Mouse (Mus musculus) testis, adult 2 months (tissue): ENCODE measurements around the gene Mxra7. TPM values are rescaled to one million over a fixed set of nuclear protein-coding genes. Genes with fewer than 3 reads are reported as not detected.

Source experiments
- H3K27ac ChIP-seq: fragments of 200-500 bp; 2 replicates; pipeline ENCODE4 v1.5.1; 2012; ENCODE audit warnings: low read depth, low read length; ENCODE audit not compliant: control insufficient read depth, insufficient read depth
- H3K27me3 ChIP-seq: fragments of 200-500 bp; 2 replicates; pipeline ENCODE4 v1.6.1; 2012; ENCODE audit warnings: mild to moderate bottlenecking, low read length, moderate library complexity; ENCODE audit not compliant: control insufficient read depth, insufficient read depth
- H3K36me3 ChIP-seq: fragments of 200-500 bp; 2 replicates; pipeline ENCODE4 v1.6.1; 2012; ENCODE audit warnings: mild to moderate bottlenecking, low read length; ENCODE audit not compliant: control insufficient read depth, insufficient read depth
- H3K4me1 ChIP-seq: fragments of 200-500 bp; 2 replicates; pipeline ENCODE4 v1.6.1; 2012; ENCODE audit warnings: low read length; ENCODE audit not compliant: control insufficient read depth, insufficient read depth
- H3K4me3 ChIP-seq: fragments of 200-500 bp; 2 replicates; pipeline ENCODE4 v1.5.1; 2012; ENCODE audit warnings: low read depth, mild to moderate bottlenecking, low read length, moderate library complexity, mixed read lengths; ENCODE audit not compliant: control insufficient read depth
- CTCF ChIP-seq: fragments of 200-500 bp; IDR thresholded peaks from 2 replicates; pipeline ENCODE4 v1.5.1; 2012; ENCODE audit warnings: low read depth, mild to moderate bottlenecking, inconsistent platforms, low read length, moderate library complexity; ENCODE audit not compliant: control insufficient read depth, insufficient read depth, insufficient replicate concordance
- POLR2A ChIP-seq: fragments of 200-500 bp; IDR thresholded peaks from 2 replicates; pipeline ENCODE4 v1.6.1; 2012; ENCODE audit warnings: low read depth, mild to moderate bottlenecking, inconsistent platforms, low read length, moderate library complexity; ENCODE audit not compliant: control insufficient read depth
- polyA plus RNA-seq: library from polyadenylated mRNA; depleted of rRNA; stranded (reverse); fragments of >200 nt; gene quantifications from 2 replicates; pipeline ENCODE4 v1.2.3, GENCODE M21; 2012

The Mxra7 gene
- polyA plus RNA-seq, 1 experiment, result 8.2 TPM

DNA sequence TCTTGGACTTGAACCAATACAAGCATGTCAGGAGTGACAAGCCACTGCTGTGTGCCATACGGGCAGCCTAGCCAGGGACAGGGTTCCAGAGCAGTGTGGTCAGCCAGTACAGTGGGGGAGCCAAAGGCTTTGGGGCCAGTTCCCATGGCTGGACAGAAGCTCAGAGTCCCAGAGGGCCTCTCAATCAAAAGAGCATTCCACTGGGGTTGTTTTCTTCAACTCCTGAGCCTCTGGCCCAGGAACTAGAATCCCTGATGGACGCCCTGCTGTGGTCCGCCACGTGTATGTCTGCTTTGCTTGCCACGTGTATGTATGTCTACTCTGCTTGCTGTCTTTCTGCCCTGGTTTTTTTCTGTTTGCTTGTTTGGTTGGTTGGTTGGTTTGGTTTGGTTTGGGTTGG is 26.7 kb downstream of the Mxra7 start:
- Histone ChIP-seq H3K27ac (no peak overlapping the region), H3K36me3 (no peaks in the 10 kb centered on the region), H3K27me3 (no peaks in the 10 kb centered on the region), H3K4me3 (no peak overlapping the region), H3K4me1 (no peaks in the 10 kb centered on the region)
- TF ChIP-seq CTCF (no peak), POLR2A (no peak)

DNA sequence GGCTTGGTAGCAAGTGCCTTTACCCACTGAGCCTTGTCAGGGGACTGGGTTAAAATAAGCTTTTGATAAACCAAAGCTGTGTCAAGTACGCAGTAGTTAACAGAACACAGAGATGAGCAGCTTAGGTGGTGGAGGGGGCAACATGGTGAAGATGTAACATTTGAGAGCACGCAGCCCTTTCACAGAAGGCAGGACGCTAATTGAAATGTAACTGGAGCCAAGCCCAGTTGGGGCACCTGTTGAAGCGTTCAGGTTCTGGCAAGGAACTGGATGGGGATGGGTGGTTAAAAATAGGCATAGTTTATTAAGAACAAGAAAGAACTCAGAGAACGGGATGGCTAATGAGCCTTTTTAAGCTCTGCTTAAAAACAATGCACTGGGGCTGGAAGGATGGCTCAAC is 28.5 kb downstream of the Mxra7 start:
- no peak overlapping the region for H3K4me3 ChIP-seq
- H3K27me3 ChIP-seq, result no peaks in the 10 kb centered on the region
- H3K36me3 ChIP-seq, result no peaks in the 10 kb centered on the region
- H3K27ac ChIP-seq, result no peak overlapping the region
- TF ChIP-seq POLR2A (no peak), CTCF (no peak)
- no peaks in the 10 kb centered on the region for H3K4me1 ChIP-seq

GRCm38 (mm10) chr11:116784221-116784620 is 43.6 kb downstream of the Mxra7 start:
- Histone ChIP-seq H3K4me1 (no peaks in the 10 kb centered on the region), H3K4me3 (no peak overlapping the region), H3K36me3 (no peaks in the 10 kb centered on the region), H3K27ac (no peak overlapping the region), H3K27me3 (no peaks in the 10 kb centered on the region)
- TF ChIP-seq POLR2A (no peak), CTCF (no peak)

DNA sequence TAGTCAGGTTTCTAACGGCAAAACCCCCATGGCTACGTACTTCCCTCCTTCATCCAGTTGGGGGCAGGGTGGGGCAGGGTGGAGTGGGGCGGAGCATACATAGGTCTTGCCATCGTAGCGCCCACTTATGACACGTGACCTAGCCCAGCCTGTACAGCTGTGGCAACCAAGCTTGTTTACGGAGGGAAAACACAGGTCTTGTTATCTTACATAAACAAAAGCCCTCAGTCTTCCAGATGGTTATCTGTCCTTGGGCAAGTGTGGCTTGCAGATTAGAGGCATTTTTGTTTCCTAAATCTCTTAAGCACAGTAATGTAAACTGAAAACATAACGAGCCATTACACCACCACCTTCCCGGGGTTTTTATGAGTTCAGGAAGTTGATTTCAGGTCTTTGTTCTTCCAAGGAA is 45.1 kb downstream of the Mxra7 start:
- no peaks in the 10 kb centered on the region for H3K4me1 ChIP-seq
- no peak overlapping the region for H3K4me3 ChIP-seq
- H3K27ac ChIP-seq, result no peak overlapping the region
- TF ChIP-seq CTCF, result no peak
- no peak for TF ChIP-seq POLR2A
- no peaks in the 10 kb centered on the region for H3K27me3 ChIP-seq
- no peaks in the 10 kb centered on the region for H3K36me3 ChIP-seq

DNA sequence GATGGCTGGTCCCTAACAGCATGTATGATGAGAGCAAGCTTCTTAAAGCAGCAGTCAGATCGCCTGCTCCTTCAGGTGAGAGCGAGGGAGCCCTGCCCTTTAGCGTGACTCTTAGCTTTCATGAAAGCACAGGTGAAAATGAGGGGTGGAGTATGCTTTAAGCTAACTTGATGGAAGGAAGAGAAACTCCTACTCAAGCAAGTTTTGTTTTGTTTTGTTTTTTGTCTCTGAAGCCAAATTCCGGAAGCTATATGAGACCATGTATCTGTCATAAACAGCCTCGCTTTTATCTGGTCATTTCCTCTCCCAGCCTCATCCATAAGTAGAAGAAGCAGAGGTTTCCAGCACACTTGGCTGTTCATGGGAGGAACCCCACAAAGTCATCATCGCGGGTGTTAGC is 52.4 kb downstream of the Mxra7 start, which contains the start of gene St6galnac1:
Gene St6galnac1, minus strand, starts transcription at position 101 of the 400 bp plus-strand sequence.
- no peak within 1 kb of the TSS for H3K4me3 ChIP-seq
- no peak for TF ChIP-seq CTCF
- no peak for TF ChIP-seq POLR2A
- H3K27me3 ChIP-seq, result no peaks in the 10 kb centered on the region
- H3K4me1 ChIP-seq, result no peaks in the 10 kb centered on the region
- no peaks in the 10 kb centered on the region for H3K36me3 ChIP-seq
- H3K27ac ChIP-seq, result no peak within 1 kb of the TSS

GRCm38 (mm10) chr11:116773205-116773604 is 54.6 kb downstream of the Mxra7 start:
- Histone ChIP-seq H3K27me3 (no peaks in the 10 kb centered on the region), H3K4me3 (no peak overlapping the region), H3K36me3 (no peaks in the 10 kb centered on the region), H3K4me1 (no peaks in the 10 kb centered on the region), H3K27ac (no peak overlapping the region)
- no peak for TF ChIP-seq CTCF
- no peak for TF ChIP-seq POLR2A

GRCm38 (mm10) chr11:116769873-116770272 is 58.0 kb downstream of the Mxra7 start:
- TF ChIP-seq CTCF (no peak), POLR2A (no peak)
- H3K36me3 ChIP-seq, result no peaks in the 10 kb centered on the region
- no peaks in the 10 kb centered on the region for H3K4me1 ChIP-seq
- no peak overlapping the region for H3K4me3 ChIP-seq
- H3K27ac ChIP-seq, result no peak overlapping the region
- H3K27me3 ChIP-seq, result no peaks in the 10 kb centered on the region

- Histone ChIP-seq H3K4me3 (no peak overlapping the region), H3K36me3 (no peaks in the 10 kb centered on the region), H3K27ac (no peak overlapping the region), H3K4me1 (no peaks in the 10 kb centered on the region), H3K27me3 (no peaks in the 10 kb centered on the region)
- TF ChIP-seq POLR2A (no peak), CTCF (no peak)
Measured at GRCm38 (mm10) chr11:116764946-116765345, 62.9 kb downstream of the Mxra7 start.
